Mouse (Mus musculus) thymus, adult 2 months (tissue): Measurements from ENCODE around the gene Pafah1b3. TPM values are rescaled to one million over a fixed set of nuclear protein-coding genes. Genes with fewer than 3 reads are reported as not detected.

Source experiments
- DNase-seq: peaks from one replicate; pipeline ENCODE4 v3.0.0; 2021
- H3K27ac ChIP-seq: fragments of 200-500 bp; 2 replicates; pipeline ENCODE4 v1.5.1; 2012; ENCODE audit warnings: low read length, control low read depth; ENCODE audit not compliant: control insufficient read depth, insufficient read depth
- H3K27me3 ChIP-seq: fragments of 200-500 bp; 2 replicates; pipeline ENCODE4 v1.6.1; 2012; ENCODE audit warnings: mild to moderate bottlenecking, low read length, moderate library complexity, mixed read lengths; ENCODE audit not compliant: control insufficient read depth, insufficient read depth
- H3K36me3 ChIP-seq: fragments of 200-500 bp; 2 replicates; pipeline ENCODE4 v1.6.1; 2012; ENCODE audit warnings: mild to moderate bottlenecking, low read length, moderate library complexity; ENCODE audit not compliant: control insufficient read depth, insufficient read depth
- H3K4me1 ChIP-seq: fragments of 200-500 bp; replicated peaks from 2 replicates; pipeline ENCODE4 v1.6.1; 2012; ENCODE audit warnings: low read length; ENCODE audit not compliant: control insufficient read depth, insufficient read depth
- H3K4me3 ChIP-seq: fragments of 200-500 bp; 2 replicates; pipeline ENCODE4 v1.5.1; 2012; ENCODE audit warnings: mild to moderate bottlenecking, low read length, control low read depth, moderate library complexity; ENCODE audit not compliant: control insufficient read depth, insufficient read depth
- CTCF ChIP-seq: fragments of 200-500 bp; IDR thresholded peaks from 2 replicates; pipeline ENCODE4 v1.5.1; 2012; ENCODE audit warnings: mild to moderate bottlenecking, control low read depth, low read length, moderate library complexity, borderline replicate concordance; ENCODE audit not compliant: control insufficient read depth, poor library complexity, insufficient read depth; ENCODE audit errors: extremely low read depth
- POLR2A ChIP-seq: fragments of 200-500 bp; IDR thresholded peaks from 2 replicates; pipeline ENCODE4 v1.6.1; 2012; ENCODE audit warnings: mild to moderate bottlenecking, low read length, control low read depth, moderate library complexity; ENCODE audit not compliant: control insufficient read depth, poor library complexity, insufficient read depth; ENCODE audit errors: extremely low read depth
- WGBS: fragments of 180-500 bp; shearing (Covaris S2); methylation state at CpG from one replicate; pipeline ENCODE4 v1.1.7; 2018; 5-methylcytosine and 5-hydroxymethylcytosine counted together
- polyA plus RNA-seq: library from polyadenylated mRNA; depleted of rRNA; stranded (reverse); fragments of >200 nt; gene quantifications from 2 replicates; pipeline ENCODE4 v1.2.3, GENCODE M21; 2012

The Pafah1b3 gene
- polyA plus RNA-seq, 1 experiment = 140 TPM

DNA sequence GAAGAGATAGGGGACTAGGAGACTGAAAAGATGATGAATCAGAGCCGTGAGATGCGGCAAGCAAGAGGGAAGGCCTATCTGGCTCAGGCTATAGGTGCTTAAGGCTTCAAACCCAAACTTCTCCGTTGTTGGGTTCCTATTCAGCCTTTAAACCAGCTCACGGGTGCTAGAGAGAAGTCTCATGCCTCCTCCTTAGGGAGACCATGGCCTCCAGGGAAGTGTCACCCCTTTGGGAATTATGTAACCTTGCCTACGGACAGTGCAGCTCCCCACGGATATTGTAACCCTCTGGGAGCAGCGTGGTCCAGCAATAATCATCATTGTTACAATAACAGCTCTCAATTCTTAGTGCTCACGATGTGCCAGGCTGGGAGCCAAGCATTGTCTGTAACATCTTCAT is 46.0 kb downstream of the Pafah1b3 start:
- WGBS = 68% methylated on average over 8 of the region's 8 CpGs
- Histone ChIP-seq H3K4me1 (peaks cover 35% of the 10 kb centered on the region), H3K27me3 (no peaks in the 10 kb centered on the region), H3K4me3 (no peak overlapping the region), H3K27ac (no peak overlapping the region), H3K36me3 (no peaks in the 10 kb centered on the region)
- no peak for DNase-seq
- TF ChIP-seq POLR2A (no peak), CTCF (no peak)

DNA sequence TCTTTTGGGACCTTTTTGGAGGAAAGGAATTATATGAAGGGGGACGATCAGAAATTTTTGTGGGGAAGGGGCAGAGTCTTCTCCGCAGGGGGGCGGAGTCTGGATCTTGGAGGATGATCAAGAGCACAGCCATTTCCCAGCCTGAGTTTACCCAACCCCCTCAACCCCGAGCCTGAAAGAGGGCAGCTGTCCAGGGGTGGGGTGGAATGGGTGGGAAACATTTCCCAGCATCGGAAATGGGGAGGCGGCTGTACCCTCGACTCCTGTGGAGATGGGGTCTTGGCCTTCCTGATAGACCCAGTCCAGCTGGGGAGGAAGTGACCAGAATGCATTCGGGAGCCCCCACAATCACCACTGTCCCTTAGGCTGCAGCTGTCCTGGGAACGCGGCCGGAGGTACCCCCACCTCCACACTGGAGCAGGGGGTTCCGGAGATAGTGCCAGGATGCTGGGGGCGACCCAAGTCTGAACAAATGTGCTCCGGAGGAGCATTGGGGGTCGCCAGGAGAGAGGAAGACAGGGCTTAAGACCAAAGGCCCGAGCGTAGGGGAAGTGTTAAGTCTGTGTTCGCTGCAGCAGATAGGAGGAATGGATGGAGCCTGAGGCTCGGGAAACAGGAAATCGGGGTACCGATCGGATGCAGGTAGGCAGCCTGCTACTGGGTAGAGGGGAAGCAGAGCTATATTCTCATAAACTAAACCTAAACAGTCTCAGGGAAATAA is 46.6 kb downstream of the Pafah1b3 start:
- Histone ChIP-seq H3K4me1 (peaks cover 40% of the 10 kb centered on the region), H3K27ac (no peak overlapping the region; the same call in 1 of the 2 replicates), H3K36me3 (no peaks in the 10 kb centered on the region), H3K4me3 (peak overlapping the region; percentile 3; the same call in 1 of the 2 replicates), H3K27me3 (no peaks in the 10 kb centered on the region)
- TF ChIP-seq CTCF (no peak), POLR2A (no peak)
- DNase-seq = no peak
- 11% methylated on average over 22 of the region's 22 CpGs for WGBS

DNA sequence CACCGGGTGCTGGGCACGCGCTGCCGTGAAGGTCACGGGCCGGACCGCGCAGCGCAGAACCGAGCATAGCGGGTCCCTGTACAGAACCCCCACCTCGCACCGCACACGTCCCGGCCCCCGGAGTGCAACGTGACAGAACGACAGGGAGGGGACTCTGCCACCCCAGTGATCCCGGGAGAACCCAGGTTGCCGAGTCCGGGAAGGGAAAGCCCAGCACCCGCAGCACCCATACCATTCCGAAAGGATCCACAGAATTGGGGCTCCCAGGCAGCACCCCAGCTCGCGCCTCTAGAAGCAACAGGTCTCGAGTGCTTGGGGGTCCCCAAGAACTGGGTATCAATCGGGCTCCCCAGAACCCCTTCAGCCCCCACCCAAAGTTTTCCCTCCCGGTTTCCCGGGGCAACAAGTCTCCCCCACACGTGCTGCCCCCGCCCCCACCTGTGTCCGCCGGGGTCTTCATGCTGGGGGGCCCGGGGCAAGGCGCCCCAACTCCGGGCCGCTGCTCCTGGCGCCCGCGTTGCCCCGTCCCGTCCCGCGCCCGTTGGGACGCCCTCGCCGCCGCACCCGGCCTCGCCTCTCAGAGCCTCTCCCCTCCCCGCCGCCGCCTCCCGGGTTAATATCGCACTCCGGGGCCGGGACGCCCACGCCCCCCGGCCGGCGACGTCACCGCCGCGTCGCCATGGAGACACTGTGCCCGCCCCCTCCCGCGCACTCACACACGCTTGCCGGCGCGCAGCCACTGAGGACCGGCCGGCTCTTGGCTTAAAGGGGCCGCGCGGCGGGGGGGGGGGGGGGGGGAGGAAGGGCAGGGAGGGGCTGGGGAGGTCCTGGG is 47.4 kb downstream of the Pafah1b3 start, which contains the start of gene Erf:
Erf (minus strand) TSS at position 621 of the 832 bp plus-strand sequence.
- peak within 1 kb of the TSS; percentile 95 for H3K4me3 ChIP-seq
- TF ChIP-seq POLR2A (peak; percentile 72), CTCF (peak; percentile 32; the same call in 1 of the 2 replicates)
- H3K4me1 ChIP-seq = peaks cover 42% of the 10 kb centered on the region
- H3K36me3 ChIP-seq = no peaks in the 10 kb centered on the region
- 1% methylated on average over 79 of the region's 81 CpGs for WGBS
- H3K27ac ChIP-seq = peak within 1 kb of the TSS; percentile 32
- no peaks in the 10 kb centered on the region for H3K27me3 ChIP-seq
- peak; percentile 93 for DNase-seq

DNA sequence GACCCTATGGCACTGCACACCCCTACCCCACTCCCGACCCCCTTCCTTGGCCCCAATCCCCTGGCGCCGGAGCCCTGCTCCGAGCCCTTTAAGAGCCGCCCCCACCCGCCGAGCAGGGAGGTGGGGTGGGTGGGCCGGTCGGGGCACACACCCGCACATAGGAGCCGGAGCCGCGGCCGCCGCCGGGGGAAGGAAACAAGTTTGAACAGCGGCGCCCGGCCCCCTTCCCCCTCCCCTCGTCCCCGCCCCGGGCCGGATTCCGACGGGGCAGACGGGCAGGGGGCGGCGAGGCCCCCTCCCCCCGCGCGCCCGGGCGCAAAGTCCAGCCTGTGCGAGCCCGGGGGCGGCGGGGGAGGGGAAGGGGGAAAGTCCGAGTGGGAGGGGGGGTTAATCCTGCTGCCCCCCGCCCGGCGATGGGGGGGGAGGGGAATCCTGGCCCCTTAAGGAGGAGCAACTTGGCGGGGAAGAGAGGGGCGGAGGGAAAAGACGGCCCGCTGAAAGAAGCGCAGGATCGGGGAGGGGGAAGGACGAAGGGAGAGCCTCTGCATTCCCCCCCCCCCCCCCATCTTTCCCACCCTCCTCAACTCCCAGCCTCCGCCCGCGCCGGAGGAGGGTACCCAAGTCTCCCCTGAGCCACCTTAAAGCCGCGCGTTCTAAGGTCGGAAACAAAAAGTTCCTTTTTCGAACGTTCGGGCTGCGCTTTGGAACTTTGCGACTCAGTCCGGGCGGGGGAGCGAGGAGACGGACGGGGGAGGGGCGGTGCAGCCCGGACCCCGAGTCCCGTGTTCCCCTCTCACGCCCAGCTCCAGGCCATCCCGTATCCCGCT is 48.3 kb downstream of the Pafah1b3 start:
- H3K4me1 ChIP-seq = peaks cover 42% of the 10 kb centered on the region
- no peaks in the 10 kb centered on the region for H3K36me3 ChIP-seq
- peak overlapping the region; percentile 95 for H3K4me3 ChIP-seq
- H3K27ac ChIP-seq = peak overlapping the region; percentile 35
- no peaks in the 10 kb centered on the region for H3K27me3 ChIP-seq
- peak; percentile 78 for DNase-seq
- 1% methylated on average over 58 of the region's 73 CpGs for WGBS
- no peak for TF ChIP-seq CTCF
- TF ChIP-seq POLR2A = no peak

DNA sequence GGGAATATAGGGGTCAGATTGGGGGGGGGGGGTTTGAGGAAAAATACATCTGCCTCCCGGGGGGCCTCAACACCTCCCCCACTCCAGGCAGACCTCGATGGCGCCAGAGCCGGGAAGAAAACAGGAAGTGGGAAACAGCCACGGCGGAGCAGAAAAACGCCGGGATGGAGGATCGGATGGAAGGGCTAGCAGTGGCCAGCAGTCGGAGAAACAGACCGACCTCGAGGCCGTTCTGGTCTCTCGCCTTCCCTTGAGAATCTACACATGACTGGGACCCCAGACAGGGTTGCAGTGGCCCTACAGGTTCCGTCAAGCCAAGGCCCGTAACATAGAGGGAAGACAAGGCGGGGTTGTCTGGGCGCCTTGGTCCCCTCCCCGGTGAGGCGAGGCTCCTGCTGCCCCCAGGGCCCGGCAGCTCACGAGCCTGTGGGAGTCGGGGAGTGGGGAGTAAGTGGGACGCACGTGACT is 48.9 kb downstream of the Pafah1b3 start:
- no peak for TF ChIP-seq CTCF
- no peak for TF ChIP-seq POLR2A
- Histone ChIP-seq H3K36me3 (no peaks in the 10 kb centered on the region), H3K4me3 (peak overlapping the region; percentile 95), H3K4me1 (peaks cover 42% of the 10 kb centered on the region), H3K27ac (peak overlapping the region; percentile 35), H3K27me3 (no peaks in the 10 kb centered on the region)
- no peak for DNase-seq
- WGBS = 1% methylated on average over 25 of the region's 25 CpGs
